Mouse (Mus musculus): ENCODE results near the gene Agrp. TPM values are rescaled to one million over a fixed set of nuclear protein-coding genes. Genes with fewer than 3 reads are reported as not detected.

Gene Agrp
- not detected for polyA plus RNA-seq (2015; fragmentation: Illumina TruSeq; extraction: RNeasy Lipid Tissue Mini Kit (QIAGEN cat#74804); ENCODE audit: insufficient read depth, low replicate concordance)

DNA sequence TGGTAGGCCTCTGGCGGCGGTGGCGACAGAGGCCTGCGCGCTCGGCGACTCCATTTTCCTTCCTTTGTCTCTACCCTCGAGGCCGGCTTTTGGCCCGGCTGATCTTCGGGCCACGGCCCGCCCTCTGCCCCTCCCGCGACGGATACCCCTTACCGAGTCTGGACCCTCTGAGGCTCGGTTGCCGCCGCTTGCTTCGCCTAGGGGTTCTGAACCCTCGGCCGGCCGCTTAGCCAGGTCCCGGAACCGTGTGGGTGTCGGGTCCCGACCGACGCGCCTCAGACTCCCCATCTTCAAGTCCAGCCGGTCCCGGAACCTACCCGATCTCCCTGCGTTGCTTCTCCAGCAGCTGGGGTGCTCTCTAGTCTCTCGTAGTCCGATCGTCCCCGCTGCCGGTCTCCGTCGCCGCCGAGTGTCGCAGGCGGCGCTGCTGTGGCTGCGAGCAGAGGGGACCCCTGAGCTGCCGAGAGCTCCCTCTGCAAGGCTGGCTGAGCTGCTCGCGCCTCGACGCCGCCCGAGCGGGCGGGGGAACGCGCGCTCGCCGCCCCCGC, at the start of gene Agrp:
Agrp (minus strand) TSS at position 431 of the 548 bp plus-strand sequence.

DNA sequence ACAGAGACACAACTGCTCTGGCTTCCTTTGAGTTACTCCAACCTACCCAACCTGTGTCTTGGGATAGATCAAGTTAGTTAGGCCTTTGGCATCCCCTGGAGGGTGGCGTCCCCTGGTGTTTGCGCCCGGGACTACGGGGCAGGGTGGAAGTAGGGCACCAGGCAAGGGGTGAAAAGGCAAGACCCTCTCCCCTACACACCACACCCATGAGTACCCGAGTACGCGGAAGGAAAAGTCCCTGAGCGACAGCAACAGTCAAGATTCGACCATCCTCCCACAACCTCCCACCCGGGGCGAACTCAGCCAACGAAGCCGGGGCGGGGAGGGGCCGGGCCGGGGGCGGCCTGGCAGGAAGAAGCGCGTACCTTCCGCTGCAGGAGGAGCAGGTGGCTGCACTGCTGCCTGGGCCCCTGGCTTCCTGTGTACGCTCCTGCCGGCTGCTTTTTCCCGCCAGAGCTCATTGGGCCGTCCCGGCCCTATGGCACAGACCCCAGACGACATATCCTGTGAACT, 48.7 kb upstream of the Agrp start, which contains the start of gene Carmil2:
Carmil2 (plus strand) TSS at position 479 of the 513 bp plus-strand sequence.

DNA sequence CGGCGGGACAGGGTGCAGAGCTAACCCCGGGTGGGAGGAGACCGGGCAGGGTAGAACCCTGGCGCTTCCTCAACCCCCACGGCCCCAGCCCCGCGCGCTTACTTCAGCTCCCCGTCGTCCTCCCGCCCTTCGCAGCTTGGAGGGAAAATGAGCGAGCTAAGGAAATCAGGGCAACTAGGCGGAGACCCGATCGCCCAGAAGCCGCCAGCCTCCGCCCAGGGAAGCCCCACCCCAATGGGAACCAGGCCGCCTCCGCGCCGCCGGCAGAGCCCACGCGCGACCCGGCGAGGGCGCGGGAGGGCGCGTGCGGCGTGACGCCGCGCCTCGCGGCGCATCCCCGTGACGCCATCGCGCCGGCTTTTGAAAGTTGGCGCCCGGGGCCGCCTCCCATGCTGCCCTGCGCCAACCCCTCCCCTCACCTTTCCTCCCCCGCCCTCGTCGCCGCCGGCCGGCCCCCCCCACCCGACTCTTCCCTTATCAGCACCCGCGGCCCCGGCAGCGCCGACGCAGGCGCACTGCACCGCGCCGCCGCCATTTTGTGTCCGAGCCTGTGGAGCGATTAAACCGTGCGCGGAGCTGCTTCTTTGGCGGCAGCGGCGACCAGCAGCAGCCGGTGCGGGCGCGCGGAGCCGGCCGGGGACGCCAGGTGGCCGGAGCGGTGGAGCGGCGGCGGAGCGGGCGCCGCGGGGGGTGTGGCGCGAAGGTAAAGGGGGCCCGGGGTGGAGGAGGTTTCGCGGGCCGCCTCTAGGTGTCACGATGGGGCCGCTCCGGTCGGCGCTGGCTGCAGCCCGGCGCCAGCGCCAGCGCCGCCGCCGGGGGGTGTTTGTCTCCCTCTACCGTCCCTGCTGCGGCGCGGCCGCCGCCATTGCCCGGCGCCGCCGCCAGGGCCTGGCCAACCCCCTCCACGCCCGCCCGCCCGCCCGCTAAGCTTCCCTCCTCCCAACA, 903 bp downstream of the Agrp start, which contains the start of gene Ctcf:
Ctcf (plus strand) TSS at position 551 of the 945 bp plus-strand sequence.

DNA sequence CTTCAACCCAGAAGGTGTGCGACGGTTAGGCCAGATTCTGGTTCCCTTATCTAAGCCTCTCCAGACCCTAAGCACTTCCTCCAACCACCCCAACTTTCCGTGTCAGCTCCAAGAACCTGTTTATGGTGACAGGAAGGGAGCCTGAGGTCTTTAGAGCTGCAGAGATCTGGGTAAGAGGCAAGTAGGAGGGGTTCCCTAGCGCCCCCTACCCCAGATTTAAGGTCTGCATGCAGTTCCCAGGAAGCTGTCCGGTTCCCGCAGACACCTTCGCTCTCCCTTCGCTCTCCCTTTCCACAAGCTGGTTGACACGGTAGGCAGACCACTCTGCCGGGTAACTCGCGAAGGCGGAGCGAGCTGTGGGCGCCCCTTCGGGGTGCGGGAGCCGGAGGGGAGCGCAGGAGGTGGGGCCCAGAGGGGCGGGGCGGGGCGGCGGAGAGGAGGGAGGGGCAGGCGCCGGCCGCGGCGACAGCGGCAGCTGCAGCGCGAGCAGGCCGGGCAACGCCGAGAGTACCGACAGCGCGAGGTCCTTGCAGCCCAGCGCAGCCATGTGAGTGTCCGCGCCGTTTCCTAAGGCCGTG, 32.3 kb downstream of the Agrp start, which contains the start of gene Ripor1:
Ripor1 (plus strand) TSS at position 452 of the 578 bp plus-strand sequence.

DNA sequence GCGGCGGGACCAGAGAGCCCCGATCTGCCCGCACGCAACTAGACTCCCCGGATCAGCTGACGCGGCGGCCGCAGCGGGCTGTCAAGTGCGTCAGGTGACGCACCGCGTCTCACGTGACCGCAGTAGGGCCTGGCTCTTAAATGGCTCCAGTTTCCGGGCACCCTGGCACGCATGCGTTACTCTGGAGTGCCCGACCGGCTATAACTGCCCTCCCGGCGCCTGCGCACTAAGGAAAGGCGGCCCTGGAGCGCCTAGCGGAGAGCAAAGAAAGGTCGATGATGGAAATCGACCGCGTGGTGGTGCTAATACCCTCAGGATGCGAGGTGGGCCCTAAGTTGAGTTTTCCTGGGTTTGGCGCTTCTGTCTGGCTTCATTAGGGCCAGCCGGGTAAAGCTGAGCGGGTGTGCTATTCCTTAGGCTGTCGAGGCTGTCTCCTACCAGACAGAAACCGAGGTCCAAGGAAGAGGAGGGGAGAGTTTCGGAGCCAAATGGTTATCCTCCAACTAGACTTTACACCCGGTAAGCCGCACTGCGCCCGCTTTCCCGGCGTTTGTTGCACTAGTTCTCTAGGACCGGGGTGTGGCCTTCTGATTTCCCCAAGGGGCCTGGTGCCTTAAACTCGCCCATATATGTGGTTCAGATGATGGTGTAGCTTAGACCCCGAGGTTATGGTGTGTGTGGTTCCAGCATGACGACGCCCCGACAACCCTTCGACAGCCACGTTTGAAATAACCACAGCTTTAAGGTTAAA, 71.1 kb downstream of the Agrp start, which contains the start of gene Atp6v0d1:
Atp6v0d1 (minus strand) TSS at position 96 of the 751 bp plus-strand sequence.

DNA sequence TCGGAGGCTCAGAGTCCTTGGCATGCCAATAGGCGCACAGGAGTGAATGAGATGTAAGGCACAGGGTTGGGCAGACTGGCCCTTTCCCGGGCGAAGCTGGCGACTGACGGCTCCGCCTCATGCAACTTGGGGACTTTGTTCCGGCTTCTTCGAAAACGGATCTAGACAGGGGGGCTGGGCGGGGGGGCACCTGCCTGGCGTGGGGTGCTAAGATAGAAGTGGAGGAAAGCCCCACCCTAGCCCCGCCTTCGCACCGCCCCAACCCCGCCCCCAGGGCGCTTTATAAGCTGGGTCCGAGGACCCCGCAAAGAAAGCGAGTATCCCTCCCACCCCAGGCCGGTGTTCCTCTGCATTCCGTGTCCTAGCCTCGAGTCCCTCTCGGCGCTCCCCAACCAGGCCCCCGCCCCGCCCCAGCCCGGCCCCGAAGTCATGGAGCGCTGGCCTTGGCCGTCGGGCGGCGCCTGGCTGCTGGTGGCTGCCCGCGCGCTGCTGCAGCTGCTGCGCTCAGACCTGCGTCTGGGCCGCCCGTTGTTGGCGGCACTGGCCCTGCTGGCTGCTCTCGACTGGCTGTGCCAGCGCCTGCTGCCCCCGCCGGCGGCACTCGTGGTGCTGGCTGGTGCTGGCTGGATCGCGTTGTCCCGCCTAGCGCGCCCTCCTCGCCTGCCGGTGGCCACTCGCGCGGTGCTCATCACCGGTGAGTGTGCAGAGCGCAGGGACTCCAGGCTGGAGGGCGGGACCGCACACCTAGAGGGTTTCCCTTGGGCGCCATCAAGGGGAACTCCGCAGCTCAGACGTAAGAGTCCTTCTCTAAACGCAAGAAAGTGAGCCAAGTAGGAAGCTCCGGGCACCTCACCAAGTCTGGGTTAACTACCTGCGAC, 118.5 kb downstream of the Agrp start, which contains the start of gene Hsd11b2:
Hsd11b2 (plus strand) TSS at position 320 of the 878 bp plus-strand sequence.

Other genes with a start within 250 kb of the Agrp start
- 0.73 TPM for gene Kctd19, start 223.9 kb downstream of the Agrp start, polyA plus RNA-seq (2015; fragmentation: Illumina TruSeq; extraction: RNeasy Lipid Tissue Mini Kit (QIAGEN cat#74804); ENCODE audit: insufficient read depth, low replicate concordance)
- gene Lrrc36, start 223.8 kb downstream of the Agrp start, polyA plus RNA-seq (2015; fragmentation: Illumina TruSeq; extraction: RNeasy Lipid Tissue Mini Kit (QIAGEN cat#74804); ENCODE audit: insufficient read depth, low replicate concordance): not detected
- gene Tppp3, start 165.9 kb downstream of the Agrp start, polyA plus RNA-seq (2015; fragmentation: Illumina TruSeq; extraction: RNeasy Lipid Tissue Mini Kit (QIAGEN cat#74804); ENCODE audit: insufficient read depth, low replicate concordance): 1.5 TPM
- 5.3 TPM for gene Zdhhc1, start 140.5 kb downstream of the Agrp start, polyA plus RNA-seq (2015; fragmentation: Illumina TruSeq; extraction: RNeasy Lipid Tissue Mini Kit (QIAGEN cat#74804); ENCODE audit: insufficient read depth, low replicate concordance)
- gene Hsd11b2, start 118.6 kb downstream of the Agrp start, polyA plus RNA-seq (2015; fragmentation: Illumina TruSeq; extraction: RNeasy Lipid Tissue Mini Kit (QIAGEN cat#74804); ENCODE audit: insufficient read depth, low replicate concordance): not detected
- 76.0 TPM for gene Atp6v0d1, start 71.3 kb downstream of the Agrp start, polyA plus RNA-seq (2015; fragmentation: Illumina TruSeq; extraction: RNeasy Lipid Tissue Mini Kit (QIAGEN cat#74804); ENCODE audit: insufficient read depth, low replicate concordance)
- 11.9 TPM for gene Ripor1, start 32.1 kb downstream of the Agrp start, polyA plus RNA-seq (2015; fragmentation: Illumina TruSeq; extraction: RNeasy Lipid Tissue Mini Kit (QIAGEN cat#74804); ENCODE audit: insufficient read depth, low replicate concordance)
- gene Ctcf, start 825 bp downstream of the Agrp start, polyA plus RNA-seq (2015; fragmentation: Illumina TruSeq; extraction: RNeasy Lipid Tissue Mini Kit (QIAGEN cat#74804); ENCODE audit: insufficient read depth, low replicate concordance): 156 TPM
- 27.3 TPM for gene Carmil2, start 48.9 kb upstream of the Agrp start, polyA plus RNA-seq (2015; fragmentation: Illumina TruSeq; extraction: RNeasy Lipid Tissue Mini Kit (QIAGEN cat#74804); ENCODE audit: insufficient read depth, low replicate concordance)
- 26.9 TPM for gene Acd, start 63.7 kb upstream of the Agrp start, polyA plus RNA-seq (2015; fragmentation: Illumina TruSeq; extraction: RNeasy Lipid Tissue Mini Kit (QIAGEN cat#74804); ENCODE audit: insufficient read depth, low replicate concordance)
- gene Pard6a, start 63.8 kb upstream of the Agrp start, polyA plus RNA-seq (2015; fragmentation: Illumina TruSeq; extraction: RNeasy Lipid Tissue Mini Kit (QIAGEN cat#74804); ENCODE audit: insufficient read depth, low replicate concordance): 2.4 TPM
- gene 4933405L10Rik, start 70.3 kb upstream of the Agrp start, polyA plus RNA-seq (2015; fragmentation: Illumina TruSeq; extraction: RNeasy Lipid Tissue Mini Kit (QIAGEN cat#74804); ENCODE audit: insufficient read depth, low replicate concordance): not detected
- gene Enkd1, start 70.8 kb upstream of the Agrp start, polyA plus RNA-seq (2015; fragmentation: Illumina TruSeq; extraction: RNeasy Lipid Tissue Mini Kit (QIAGEN cat#74804); ENCODE audit: insufficient read depth, low replicate concordance): 1.4 TPM
- gene Gfod2, start 121.3 kb upstream of the Agrp start, polyA plus RNA-seq (2015; fragmentation: Illumina TruSeq; extraction: RNeasy Lipid Tissue Mini Kit (QIAGEN cat#74804); ENCODE audit: insufficient read depth, low replicate concordance): 0.99 TPM
- gene Ranbp10, start 190.0 kb upstream of the Agrp start, polyA plus RNA-seq (2015; fragmentation: Illumina TruSeq; extraction: RNeasy Lipid Tissue Mini Kit (QIAGEN cat#74804); ENCODE audit: insufficient read depth, low replicate concordance): 33.1 TPM
- 0.18 TPM for gene Tsnaxip1, start 190.3 kb upstream of the Agrp start, polyA plus RNA-seq (2015; fragmentation: Illumina TruSeq; extraction: RNeasy Lipid Tissue Mini Kit (QIAGEN cat#74804); ENCODE audit: insufficient read depth, low replicate concordance)
- 12.7 TPM for gene Cenpt, start 215.9 kb upstream of the Agrp start, polyA plus RNA-seq (2015; fragmentation: Illumina TruSeq; extraction: RNeasy Lipid Tissue Mini Kit (QIAGEN cat#74804); ENCODE audit: insufficient read depth, low replicate concordance)
- 21.7 TPM for gene Thap11, start 217.7 kb upstream of the Agrp start, polyA plus RNA-seq (2015; fragmentation: Illumina TruSeq; extraction: RNeasy Lipid Tissue Mini Kit (QIAGEN cat#74804); ENCODE audit: insufficient read depth, low replicate concordance)
- 79.0 TPM for gene Nutf2, start 223.2 kb upstream of the Agrp start, polyA plus RNA-seq (2015; fragmentation: Illumina TruSeq; extraction: RNeasy Lipid Tissue Mini Kit (QIAGEN cat#74804); ENCODE audit: insufficient read depth, low replicate concordance)
- 23.4 TPM for gene Edc4, start 243.5 kb upstream of the Agrp start, polyA plus RNA-seq (2015; fragmentation: Illumina TruSeq; extraction: RNeasy Lipid Tissue Mini Kit (QIAGEN cat#74804); ENCODE audit: insufficient read depth, low replicate concordance)

Measured in spleen, adult 10 weeks (tissue).